Mouse (Mus musculus): Measurements from ENCODE around the gene Olfr596.
"Not testable (repeated sequence)": the region's sequence is repeated elsewhere in the genome, so short reads cannot be mapped to it uniquely, and the experiment has no call there.

The Olfr596 gene

GRCm38 (mm10) chr7:103305348-103305747 lies at the start of gene Olfr596:
Gene Olfr596 (plus strand): TSS chr7:103305648.
- not testable (repeated sequence) for DNase-seq

GRCm38 (mm10) chr7:103316015-103316414 lies 10.6 kb downstream of the Olfr596 start, which contains the start of gene Olfr597:
Gene Olfr597 (plus strand): TSS chr7:103316315.
- DNase-seq, result not testable (repeated sequence)

- DNase-seq, result no peak
These were observed 17.8 kb downstream of the Olfr596 start, which contains the start of gene Olfr598 for GRCm38 (mm10) chr7:103323268-103323667. Gene Olfr598 (plus strand): TSS chr7:103323568.

- no peak for DNase-seq
These were observed 30.2 kb downstream of the Olfr596 start, which contains the start of gene Olfr599 for GRCm38 (mm10) chr7:103335617-103336016. Gene Olfr599 (plus strand): TSS chr7:103335917.

GRCm38 (mm10) chr7:103349569-103349968 lies 44.1 kb downstream of the Olfr596 start, which contains the start of gene Olfr600:
Gene Olfr600 (minus strand): TSS chr7:103349669.
- DNase-seq, result no peak
